Mouse (Mus musculus) gastrocnemius, adult 2 months (tissue): ENCODE results near the gene Ccdc163. TPM values are rescaled to one million over a fixed set of nuclear protein-coding genes. Genes with fewer than 3 reads are reported as not detected.
"Not testable (repeated sequence)": the region's sequence is repeated elsewhere in the genome, so short reads cannot be mapped to it uniquely, and the experiment has no call there.

Experiments
- DNase-seq: peaks from one replicate; pipeline ENCODE4 v3.0.0; 2022
- H3K27ac ChIP-seq: fragments of 200-600 bp; 2 replicates; pipeline ENCODE4 v1.8.1; 2022; ENCODE audit warnings: mild to moderate bottlenecking
- H3K4me3 ChIP-seq: fragments of 200-600 bp; 2 replicates; pipeline ENCODE4 v1.8.1; 2022; ENCODE audit warnings: mild to moderate bottlenecking, moderate library complexity
- CTCF ChIP-seq: fragments of 200-600 bp; IDR thresholded peaks from 2 replicates; pipeline ENCODE4 v1.8.1; 2022; ENCODE audit warnings: antibody characterized with exemption, mild to moderate bottlenecking, moderate library complexity
- intact Hi-C: fragments of 180-260 bp; cut with DNase I; formaldehyde crosslinking; loops from one replicate; pipeline ENCODE4 v1.15.1; 2025
- long read RNA-seq, 2 experiments: library from polyadenylated mRNA; stranded (forward); transcript quantifications; one replicate each; pipeline ENCODE4 v2.0.0; 2021
- total RNA-seq, 2 experiments: library from RNA; stranded (reverse); gene quantifications; 2 replicates each; pipeline ENCODE4 v1.2.3; 2021

The Ccdc163 gene
- 1 to 10 TPM; 1.9 to 3.8 TPM for total RNA-seq
- long read RNA-seq, experiment 1, partial matches to known transcripts, result 0 of 4 reads
- long read RNA-seq, experiment 1, other reads (novel, unspliced or antisense), result 2 of 4 reads
- long read RNA-seq, experiment 2, partial matches to known transcripts, result 0 of 1 reads
- long read RNA-seq, experiment 2, other reads (novel, unspliced or antisense), result 1 of 1 reads

DNA sequence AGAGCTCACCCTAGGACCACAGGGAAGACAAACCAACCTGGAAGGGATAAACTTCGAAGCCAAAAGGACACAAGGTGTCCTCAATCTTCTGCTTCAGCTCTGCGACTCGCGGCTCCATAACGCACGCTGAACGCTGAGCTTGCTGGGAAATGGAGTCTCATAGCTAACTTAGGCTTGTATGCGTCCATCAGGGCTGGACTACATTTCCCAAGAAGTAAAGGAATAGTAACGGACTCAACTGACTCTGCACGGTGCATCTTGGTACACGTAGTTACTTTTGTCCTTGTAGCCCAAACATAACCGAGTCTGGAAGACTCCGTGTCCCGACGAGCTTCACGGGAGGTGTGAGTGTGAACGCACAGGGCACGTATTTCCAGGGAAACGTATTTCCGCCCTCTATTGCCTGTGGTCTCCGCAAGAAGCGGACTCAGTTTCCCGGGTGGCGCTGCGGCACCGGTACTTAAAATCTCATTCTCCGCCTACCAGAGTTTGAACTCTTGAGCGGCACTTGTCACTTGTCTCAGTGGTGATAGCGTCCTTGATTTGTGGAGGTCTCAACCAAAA lies at the start of gene Ccdc163, which contains the start of gene Mmachc:
Ccdc163 (plus strand) TSS at position 309 of the 564 bp plus-strand sequence.
Mmachc (minus strand) TSS at position 206 of the 564 bp plus-strand sequence.
- intact Hi-C loops, result no loop called here
- peak; percentile 11; the same call in 1 of the 2 replicates for TF ChIP-seq CTCF
- H3K27ac ChIP-seq, result peak within 1 kb of the TSS; percentile 93
- H3K4me3 ChIP-seq, result peak within 1 kb of the TSS; percentile 83
- peak; percentile 92 for DNase-seq

GRCm38 (mm10) chr4:116659474-116659873 lies 48.8 kb upstream of the Ccdc163 start:
- H3K27ac ChIP-seq, result no peak overlapping the region
- no peak overlapping the region for H3K4me3 ChIP-seq
- DNase-seq, result no peak
- no peak for TF ChIP-seq CTCF
- intact Hi-C loops, result no loop called here

DNA sequence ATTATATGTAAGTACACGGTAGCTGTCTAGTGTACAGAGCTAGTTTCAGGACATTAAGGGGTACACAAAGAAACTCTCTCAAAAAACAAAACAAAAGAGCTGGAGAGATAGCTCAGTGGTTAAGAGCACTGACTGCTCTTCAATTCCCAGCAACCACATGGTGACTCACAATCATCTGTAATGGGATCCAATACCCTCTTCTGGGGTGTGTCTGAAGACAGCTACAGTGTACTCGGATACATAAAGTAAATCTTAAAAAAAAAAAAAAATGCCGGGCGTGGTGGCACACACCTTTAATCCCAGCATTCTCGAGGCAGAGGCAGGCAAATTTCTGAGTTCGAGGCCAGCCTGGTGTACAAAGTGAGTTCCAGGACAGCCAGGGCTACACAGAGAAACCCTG lies 48.4 kb upstream of the Ccdc163 start:
- H3K27ac ChIP-seq, H3K4me3 ChIP-seq, DNase-seq, intact Hi-C loops: not testable (repeated sequence)

GRCm38 (mm10) chr4:116660829-116661228 lies 47.5 kb upstream of the Ccdc163 start:
- Histone ChIP-seq H3K4me3 (no peak overlapping the region), H3K27ac (no peak overlapping the region)
- no peak for TF ChIP-seq CTCF
- no peak for DNase-seq
- intact Hi-C loops, result no loop called here

DNA sequence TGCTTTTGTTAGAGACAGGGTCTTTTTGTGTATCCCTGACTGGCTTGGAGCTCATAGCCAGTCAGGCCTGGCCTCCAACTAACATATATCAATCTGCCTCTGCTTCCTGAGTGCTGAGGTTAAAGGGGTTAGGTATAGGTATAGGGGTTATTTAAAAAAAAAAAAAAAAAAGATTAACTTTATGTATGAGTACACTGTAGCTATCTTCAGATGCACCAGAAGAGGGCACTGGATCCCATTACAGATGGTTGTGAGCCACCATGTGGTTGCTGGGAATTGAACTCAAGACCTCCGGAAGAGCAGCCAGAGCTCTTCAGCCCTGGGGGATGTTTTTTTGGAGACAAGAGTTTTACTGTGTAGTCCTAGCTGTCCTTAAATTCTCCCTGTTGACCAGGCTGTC lies 46.3 kb upstream of the Ccdc163 start:
- DNase-seq, result no peak
- intact Hi-C loops, result no loop called here
- no peak for TF ChIP-seq CTCF

DNA sequence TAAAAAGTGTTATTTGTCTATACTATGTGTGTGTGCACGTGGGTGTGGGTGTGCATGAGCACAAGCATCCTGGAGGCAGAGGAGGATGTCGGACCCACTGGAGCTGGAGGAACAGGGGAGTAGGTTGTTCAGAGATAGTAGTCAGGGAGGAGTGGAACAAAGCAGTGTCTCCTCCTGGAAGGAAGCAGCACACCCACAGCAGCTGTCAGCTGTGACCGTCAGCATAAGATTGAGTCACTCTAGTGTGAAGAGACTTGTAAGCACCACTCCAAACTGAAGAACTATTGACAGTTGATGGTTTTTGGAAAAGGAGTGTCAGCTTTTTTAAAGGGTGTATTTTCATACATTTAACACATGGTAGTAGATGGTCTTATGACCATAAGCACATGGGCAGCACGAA lies 41.7 kb upstream of the Ccdc163 start:
- TF ChIP-seq CTCF, result no peak
- Histone ChIP-seq H3K27ac (no peak overlapping the region), H3K4me3 (no peak overlapping the region)
- intact Hi-C loops, result no loop called here
- DNase-seq, result no peak

More for the DNA sequence above, 46.3 kb upstream of the Ccdc163 start:
- Histone ChIP-seq H3K4me3 (no peak overlapping the region), H3K27ac (no peak overlapping the region)

DNA sequence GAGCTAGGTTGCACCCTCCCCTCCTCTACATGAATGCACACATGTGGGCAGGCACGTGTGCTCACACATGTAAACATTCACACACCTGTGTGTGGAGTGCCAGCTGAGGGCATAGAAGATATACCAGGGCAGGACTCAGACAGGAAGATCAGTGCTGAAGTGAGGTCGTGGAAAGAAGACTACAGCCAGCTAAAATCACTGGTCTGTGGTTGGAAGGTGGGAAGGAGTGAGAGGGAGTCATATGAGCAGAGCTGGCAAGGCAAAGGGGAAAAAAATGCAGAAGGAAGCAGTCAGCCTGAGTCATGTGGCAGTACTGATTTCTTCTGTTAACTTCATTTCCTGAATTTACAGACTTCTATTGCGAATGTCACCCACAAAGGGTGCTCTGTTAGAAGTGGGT lies 40.2 kb upstream of the Ccdc163 start:
- Histone ChIP-seq H3K4me3 (no peak overlapping the region), H3K27ac (peak overlapping the region; percentile 46)
- no peak for TF ChIP-seq CTCF
- intact Hi-C loops, result no loop called here
- no peak for DNase-seq

DNA sequence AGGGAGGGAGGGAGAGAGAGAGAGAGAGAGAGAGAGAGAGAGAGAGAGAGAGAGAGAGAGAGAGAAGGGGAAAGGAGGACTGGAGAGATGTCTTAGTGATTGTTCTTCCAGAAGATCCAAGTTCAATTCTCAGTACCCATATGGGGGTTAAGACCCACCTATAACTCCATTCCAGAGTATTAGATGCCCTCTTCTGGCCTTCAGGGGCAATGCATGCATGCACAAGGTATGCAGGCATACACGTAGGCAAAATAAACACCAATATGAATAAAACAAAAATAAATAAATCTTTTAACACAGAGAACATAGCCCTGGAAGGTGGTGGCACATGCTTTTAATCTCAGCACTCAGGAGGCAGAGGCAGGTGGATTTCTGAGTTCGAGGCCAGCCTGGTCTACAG lies 39.0 kb upstream of the Ccdc163 start:
- intact Hi-C loops, result no loop called here
- peak; percentile 55 for TF ChIP-seq CTCF
- DNase-seq, result no peak
- H3K27ac ChIP-seq, result no peak overlapping the region
- no peak overlapping the region for H3K4me3 ChIP-seq

DNA sequence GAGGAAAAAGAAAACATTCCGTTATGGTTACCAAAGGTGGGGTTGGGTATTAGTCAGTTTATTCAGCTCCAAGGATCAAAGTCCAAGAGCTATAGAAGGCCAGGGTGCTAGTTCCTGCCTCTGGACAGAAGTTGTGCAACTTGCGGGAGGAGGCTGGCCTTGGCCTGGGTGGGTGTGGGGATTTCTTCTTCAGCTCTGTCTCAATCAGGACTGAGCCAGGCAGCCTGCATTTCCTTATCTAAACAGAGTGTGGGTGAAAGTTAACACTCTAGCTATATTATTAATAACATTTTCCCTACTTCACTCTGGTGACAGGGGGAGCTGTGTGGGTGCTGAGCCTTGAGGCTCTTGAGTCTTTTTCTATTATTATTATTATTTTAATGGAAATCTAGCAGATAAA lies 35.5 kb upstream of the Ccdc163 start:
- DNase-seq, result no peak
- TF ChIP-seq CTCF, result no peak
- Histone ChIP-seq H3K4me3 (no peak overlapping the region), H3K27ac (no peak overlapping the region)
- intact Hi-C loops, result no loop called here

DNA sequence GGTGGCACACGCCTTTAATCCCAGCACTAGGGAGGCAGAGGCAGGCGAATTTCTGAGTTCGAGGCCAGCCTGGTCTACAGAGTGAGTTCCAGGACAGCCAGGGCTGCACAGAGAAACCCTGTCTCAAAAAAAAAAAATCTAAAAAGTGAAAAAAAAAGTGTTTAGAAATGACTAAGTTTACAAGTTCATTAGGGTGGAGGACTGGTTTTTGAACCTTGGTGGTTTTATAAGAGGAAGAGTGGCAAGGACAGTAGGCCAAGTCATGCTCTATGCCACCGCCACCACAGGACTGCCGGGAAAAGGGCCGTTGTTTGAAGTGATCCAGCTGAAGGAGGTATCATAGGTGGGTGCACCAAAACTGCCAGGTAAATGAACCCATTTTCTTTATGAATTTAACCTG lies 33.5 kb upstream of the Ccdc163 start:
- DNase-seq, H3K4me3 ChIP-seq, H3K27ac ChIP-seq, intact Hi-C loops: not testable (repeated sequence)

DNA sequence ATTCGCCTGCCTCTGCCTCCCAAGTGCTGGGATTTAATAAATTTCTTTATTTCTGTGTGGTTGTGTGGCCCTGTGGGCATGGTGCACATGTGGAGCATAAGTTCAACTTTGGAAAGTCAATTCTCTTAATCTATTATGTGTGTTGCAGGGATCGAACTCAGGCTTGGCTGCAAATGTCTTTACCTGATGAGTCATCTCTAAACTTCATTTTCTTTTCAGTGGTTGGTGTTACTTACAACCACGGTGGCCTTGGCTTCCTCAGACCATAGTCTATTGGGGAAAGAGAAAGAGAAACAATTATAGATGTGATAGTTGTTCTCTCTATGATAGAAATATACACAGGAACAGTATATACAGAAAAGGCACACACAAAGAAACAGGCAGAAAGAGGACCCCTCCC lies 32.3 kb upstream of the Ccdc163 start:
- Histone ChIP-seq H3K4me3 (no peak overlapping the region), H3K27ac (no peak overlapping the region)
- TF ChIP-seq CTCF, result no peak
- intact Hi-C loops, result no loop called here
- no peak for DNase-seq

- H3K27ac ChIP-seq, result no peak overlapping the region
- intact Hi-C loops, result no loop called here
- DNase-seq, result no peak
- TF ChIP-seq CTCF, result no peak
- no peak overlapping the region for H3K4me3 ChIP-seq
Measured at GRCm38 (mm10) chr4:116677808-116678207, 30.5 kb upstream of the Ccdc163 start.

DNA sequence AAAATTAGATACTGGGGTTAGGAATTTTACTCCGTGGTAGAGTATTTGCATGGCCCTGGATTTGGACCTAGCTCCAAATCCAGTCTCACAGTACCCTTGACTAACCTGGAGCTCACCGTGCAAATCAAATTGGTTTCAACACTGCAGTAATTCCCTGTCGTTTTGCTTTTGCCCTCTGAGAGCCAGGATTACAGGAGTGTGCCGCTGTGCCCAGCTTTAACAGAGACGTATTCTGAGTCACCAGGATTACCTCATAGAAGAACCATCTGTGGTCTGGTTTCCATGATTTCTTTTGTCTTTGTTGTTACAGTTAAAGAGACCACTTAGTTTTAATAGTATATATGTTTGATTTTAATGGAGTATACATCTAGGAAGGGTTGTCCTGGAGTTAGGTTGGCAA lies 29.2 kb upstream of the Ccdc163 start:
- no peak for DNase-seq
- intact Hi-C loops, result no loop called here
- no peak overlapping the region for H3K4me3 ChIP-seq
- no peak for TF ChIP-seq CTCF
- no peak overlapping the region for H3K27ac ChIP-seq

- H3K27ac ChIP-seq, DNase-seq, intact Hi-C loops, H3K4me3 ChIP-seq: not testable (repeated sequence)
Measured at GRCm38 (mm10) chr4:116680521-116680920, 27.8 kb upstream of the Ccdc163 start.
